In the genomic region with DNA sequence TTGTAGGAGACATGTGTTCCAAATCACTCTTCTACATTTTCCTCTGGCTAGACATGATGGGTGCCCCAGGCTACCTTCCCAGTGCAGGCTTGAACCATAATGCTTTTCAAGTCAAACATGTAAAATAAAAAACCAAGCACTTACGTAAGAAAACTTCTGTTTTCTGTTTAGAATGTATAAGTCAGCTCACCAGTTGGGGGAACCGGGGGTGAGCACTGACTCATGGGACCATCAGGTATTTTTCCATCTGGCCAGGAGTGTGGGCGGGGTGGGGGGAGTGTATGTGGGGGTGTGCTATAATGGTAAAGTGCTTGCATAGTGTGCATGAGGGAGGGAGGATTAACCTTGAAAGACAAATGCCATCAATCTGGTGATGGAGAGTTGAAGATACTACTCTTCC, we compare ENCODE assay signal across 22 mouse cellular contexts. TPM values are rescaled to one million over a fixed set of nuclear protein-coding genes. Genes with fewer than 3 reads are reported as not detected.
"Had no signal": no experiment of that assay in that cellular context is flagged by ENCODE, and none has a peak within 500 bp of the region (broad histone marks: within the 10 kb centered on the region; RNA-seq: fewer than 3 reads in every experiment).

No protein-coding gene starts in this region.

- H3K9ac ChIP-seq: liver, postnatal 0 days; lung, embryonic 15.5 days; midbrain, embryonic 12.5 days; neural tube, embryonic 13.5 days; neural tube, embryonic 15.5 days had no signal

- H3K4me2 ChIP-seq: lung, embryonic 15.5 days; midbrain, embryonic 12.5 days; neural tube, embryonic 13.5 days; neural tube, embryonic 15.5 days had no signal

- H3K36me3 ChIP-seq: lung, embryonic 15.5 days; midbrain, embryonic 10.5 days; midbrain, embryonic 12.5 days; neural tube, embryonic 13.5 days; neural tube, embryonic 15.5 days had no signal

- H3K27me3 ChIP-seq: lung, embryonic 15.5 days; midbrain, embryonic 12.5 days; neural tube, embryonic 13.5 days; neural tube, embryonic 15.5 days had no signal

- ATAC-seq: liver, postnatal 0 days; lung, postnatal 0 days; midbrain, embryonic 16.5 days had no signal

- H3K4me1 ChIP-seq: lung, embryonic 15.5 days; midbrain, embryonic 12.5 days; neural tube, embryonic 13.5 days; neural tube, embryonic 15.5 days had no signal

- H3K9me3 ChIP-seq: lung, embryonic 15.5 days; midbrain, embryonic 10.5 days; midbrain, embryonic 12.5 days; neural tube, embryonic 13.5 days; neural tube, embryonic 15.5 days had no signal

- H3K4me3 ChIP-seq: lung, embryonic 15.5 days; midbrain, embryonic 10.5 days; midbrain, embryonic 12.5 days; myocyte; neural tube, embryonic 13.5 days; neural tube, embryonic 15.5 days had no signal

- H3K27ac ChIP-seq: lung, embryonic 15.5 days; macrophage; midbrain, embryonic 10.5 days; midbrain, embryonic 12.5 days; neural tube, embryonic 13.5 days; neural tube, embryonic 15.5 days had no signal

- DNase-seq: liver, postnatal 0 days; lung, adult 2 months; lung, postnatal 14 days; lung, postnatal 36 days; midbrain, embryonic 14.5 days; retina, postnatal 1 day; right cerebral cortex, postnatal 25 days; right cerebral cortex, postnatal 4 days; spleen, adult 18-20 months; thymus, adult 18-20 months; thymus, postnatal 14 days; thymus, postnatal 36 days had no signal

RNA-seq across cellular contexts. Expression of a gene that starts 29.8 kb away (rescaled TPM):
- total RNA-seq: megakaryocyte-erythroid progenitor cell, adult 5-6 weeks had no signal
